Mouse (Mus musculus) hindbrain, embryonic 15.5 days (tissue): ENCODE data around the gene Gm9887. TPM values are rescaled to one million over a fixed set of nuclear protein-coding genes. Genes with fewer than 3 reads are reported as not detected.

Source experiments
- ATAC-seq: fragments of 200-750 bp; cut with Nextera tagmentation; 2 replicates; pipeline ENCODE4 v1.8.0; 2017; ENCODE audit warnings: low read depth, moderate number of reproducible peaks, moderate TSS enrichment; ENCODE audit not compliant: low FRiP score
- H3K27ac ChIP-seq: fragments of 300-500 bp; sonication (generic); replicated peaks from 2 replicates; pipeline ENCODE4 v1.5.1; 2015; ENCODE audit warnings: mild to moderate bottlenecking, inconsistent platforms
- H3K27me3 ChIP-seq: fragments of 300-500 bp; sonication (generic); 2 replicates; pipeline ENCODE4 v1.6.1; 2015; ENCODE audit warnings: control low read depth, inconsistent platforms
- H3K36me3 ChIP-seq: fragments of 300-500 bp; sonication (generic); 2 replicates; pipeline ENCODE4 v1.6.1; 2015; ENCODE audit warnings: control low read depth, inconsistent platforms
- H3K4me1 ChIP-seq: fragments of 300-500 bp; sonication (generic); replicated peaks from 2 replicates; pipeline ENCODE4 v1.6.1; 2015; ENCODE audit warnings: control low read depth, inconsistent platforms
- H3K4me2 ChIP-seq: fragments of 300-500 bp; sonication (generic); 2 replicates; pipeline ENCODE4 v1.6.1; 2015; ENCODE audit warnings: moderate library complexity, mild to moderate bottlenecking, inconsistent platforms
- H3K4me3 ChIP-seq: fragments of 300-500 bp; sonication (generic); 2 replicates; pipeline ENCODE4 v1.5.1; 2015; ENCODE audit warnings: mild to moderate bottlenecking, inconsistent platforms
- H3K9ac ChIP-seq: fragments of 300-500 bp; sonication (generic); 2 replicates; pipeline ENCODE4 v1.6.1; 2015; ENCODE audit warnings: inconsistent platforms
- H3K9me3 ChIP-seq: fragments of 300-500 bp; sonication (generic); 2 replicates; pipeline ENCODE4 v1.6.1; 2016; ENCODE audit warnings: control low read depth, inconsistent platforms
- WGBS: fragments of 180-500 bp; shearing (Covaris S2); methylation state at CpG from one replicate; pipeline ENCODE4 v1.1.7; 2015; 5-methylcytosine and 5-hydroxymethylcytosine counted together
- microRNA-seq: library from miRNA; unstranded; fragments of <30 nt; microRNA quantifications from one replicate; pipeline ENCODE4, GENCODE M21; 2016
- polyA plus RNA-seq: library from polyadenylated mRNA; unstranded; fragments of >200 nt; fragmentation: Nextera tagmentation; extraction: Ambion mirVana; gene quantifications from 2 replicates; pipeline ENCODE4 v1.2.1, GENCODE M21; 2015

Gene Gm9887
- polyA plus RNA-seq, 1 experiment from 2014 or later: 0.89 TPM

- Histone ChIP-seq H3K27ac (no peak overlapping the region), H3K4me1 (no peaks in the 10 kb centered on the region), H3K27me3 (no peaks in the 10 kb centered on the region), H3K9me3 (no peaks in the 10 kb centered on the region), H3K36me3 (peaks cover 71% of the 10 kb centered on the region), H3K4me3 (no peak overlapping the region), H3K9ac (no peak overlapping the region), H3K4me2 (no peak overlapping the region)
- 88% methylated on average over 2 of the region's 2 CpGs for WGBS
- ATAC-seq: no peak
Measured at GRCm38 (mm10) chr12:69349928-69350327, 22.3 kb downstream of the Gm9887 start.

- Histone ChIP-seq H3K27ac (no peak overlapping the region), H3K9me3 (no peaks in the 10 kb centered on the region), H3K4me1 (no peaks in the 10 kb centered on the region), H3K36me3 (peaks cover 62% of the 10 kb centered on the region), H3K4me2 (no peak overlapping the region), H3K9ac (no peak overlapping the region), H3K4me3 (no peak overlapping the region), H3K27me3 (no peaks in the 10 kb centered on the region)
- no peak for ATAC-seq
- WGBS: 90% methylated on average over 2 of the region's 2 CpGs
Measured at GRCm38 (mm10) chr12:69333547-69333946, 38.7 kb downstream of the Gm9887 start.

GRCm38 (mm10) chr12:69332147-69332546 is 40.1 kb downstream of the Gm9887 start:
- Histone ChIP-seq H3K27ac (no peak overlapping the region), H3K9me3 (no peaks in the 10 kb centered on the region), H3K9ac (no peak overlapping the region), H3K27me3 (no peaks in the 10 kb centered on the region), H3K4me2 (no peak overlapping the region), H3K4me3 (no peak overlapping the region), H3K36me3 (peaks cover 59% of the 10 kb centered on the region), H3K4me1 (no peaks in the 10 kb centered on the region)
- WGBS: 81% methylated on average over 1 of the region's 1 CpGs
- no peak for ATAC-seq

- Histone ChIP-seq H3K27me3 (no peaks in the 10 kb centered on the region), H3K4me2 (no peak overlapping the region), H3K4me1 (no peaks in the 10 kb centered on the region), H3K27ac (no peak overlapping the region), H3K4me3 (no peak overlapping the region), H3K9ac (no peak overlapping the region), H3K36me3 (peaks cover 60% of the 10 kb centered on the region), H3K9me3 (no peaks in the 10 kb centered on the region)
- 93% methylated on average over 3 of the region's 3 CpGs for WGBS
- no peak for ATAC-seq
Measured at GRCm38 (mm10) chr12:69331187-69331586, 41.1 kb downstream of the Gm9887 start.

Small RNAs within 50 kb of the gene (microRNA-seq; reads per million reads assigned to microRNA genes)
- gene Gm47299: not detected
- not detected for gene Gm47305

Other genes starting within 250 kb of the Gm9887 start
- gene Rps29, start 213.3 kb downstream of the Gm9887 start, polyA plus RNA-seq: 1,135 and 1,350 TPM in 2 replicates
- 5.1 and 6.1 TPM in 2 replicates for gene Lrr1, start 203.6 kb downstream of the Gm9887 start, polyA plus RNA-seq
- gene Rpl36al, start 188.4 kb downstream of the Gm9887 start, polyA plus RNA-seq: 332 and 367 TPM in 2 replicates
- 40.4 and 43.5 TPM in 2 replicates for gene Mgat2, start 188.3 kb downstream of the Gm9887 start, polyA plus RNA-seq
- 14.1 and 15.6 TPM in 2 replicates for gene Gm49383, start 175.4 kb downstream of the Gm9887 start, polyA plus RNA-seq
- gene Dnaaf2, start 174.0 kb downstream of the Gm9887 start, polyA plus RNA-seq: 7.3 and 9.2 TPM in 2 replicates
- gene Gm49384, start 168.2 kb downstream of the Gm9887 start, polyA plus RNA-seq: 10.0 and 12.4 TPM in 2 replicates
- gene Pole2, start 144.3 kb downstream of the Gm9887 start, polyA plus RNA-seq: 5.3 and 6.3 TPM in 2 replicates
- gene Klhdc1, start 131.3 kb downstream of the Gm9887 start, polyA plus RNA-seq: 16.8 and 17.6 TPM in 2 replicates
- gene Klhdc2, start 75.8 kb downstream of the Gm9887 start, polyA plus RNA-seq: 273 and 278 TPM in 2 replicates
- 84.0 and 87.4 TPM in 2 replicates for gene Nemf, start 15.3 kb downstream of the Gm9887 start, polyA plus RNA-seq
- gene Arf6, start 308 bp downstream of the Gm9887 start, polyA plus RNA-seq: 30.8 and 30.9 TPM in 2 replicates
- 24.8 and 25.3 TPM in 2 replicates for gene Vcpkmt, start 210.6 kb upstream of the Gm9887 start, polyA plus RNA-seq